Mouse (Mus musculus) gastrocnemius, postnatal 25 days (tissue): ENCODE results near the gene Magi3. TPM values are rescaled to one million over a fixed set of nuclear protein-coding genes. Genes with fewer than 3 reads are reported as not detected.
A peak's percentile ranks its signal among the peaks of the same experiment; 100 is the strongest.

Experiments
- DNase-seq: peaks from one replicate; pipeline ENCODE4 v3.0.0; 2022
- total RNA-seq, 2 experiments: library from RNA; stranded (reverse); gene quantifications; 1 replicate in 1 of 2; 2 replicates in 1 of 2; pipeline ENCODE4 v1.2.3; 2021

The Magi3 gene
- total RNA-seq, 2 experiments from 2014 or later: 2.5 to 3.1 TPM

DNA sequence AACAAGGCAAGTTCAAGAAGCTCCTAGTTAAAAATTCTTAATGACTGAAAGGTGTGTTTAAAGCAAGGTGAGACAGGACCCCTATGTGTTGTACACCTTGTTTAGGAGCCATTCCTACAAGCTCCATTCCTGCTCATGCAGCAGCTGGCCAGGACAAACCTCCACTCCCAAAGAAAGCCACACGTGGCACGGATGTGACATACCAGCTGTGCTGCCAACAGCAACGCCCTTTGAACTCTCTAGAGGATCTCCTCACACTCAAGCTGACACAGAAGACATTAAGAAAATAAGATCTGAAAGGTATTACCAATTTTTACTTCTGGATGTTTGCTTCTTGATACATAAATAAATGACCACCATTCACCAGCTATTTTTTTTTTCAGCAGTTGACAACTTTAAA is 193.2 kb downstream of the Magi3 start:
- no peak for DNase-seq

- DNase-seq: no peak
These were observed 200.1 kb downstream of the Magi3 start for GRCm38 (mm10) chr3:104020101-104020500.

DNA sequence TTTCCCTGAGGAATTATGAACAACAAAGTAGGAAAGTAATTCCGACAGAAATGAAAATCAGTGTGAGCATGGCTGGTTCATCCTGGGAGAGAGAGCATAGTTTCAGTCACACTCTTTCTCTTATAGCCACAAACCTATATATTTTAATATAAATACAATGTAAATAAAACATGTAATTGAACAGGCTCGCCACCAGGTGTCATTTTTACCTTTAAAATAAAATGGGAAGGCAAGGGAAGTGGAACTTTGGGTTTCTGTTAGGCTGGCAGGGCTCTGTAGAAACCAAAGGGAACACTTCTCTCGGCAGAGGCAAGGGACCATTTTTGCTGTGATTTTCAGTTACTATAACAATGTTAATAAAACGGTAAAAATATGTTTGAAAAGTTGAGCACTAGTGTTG is 200.7 kb downstream of the Magi3 start:
- no peak for DNase-seq

- no peak for DNase-seq
These were observed 202.2 kb downstream of the Magi3 start for GRCm38 (mm10) chr3:104017931-104018330.

DNA sequence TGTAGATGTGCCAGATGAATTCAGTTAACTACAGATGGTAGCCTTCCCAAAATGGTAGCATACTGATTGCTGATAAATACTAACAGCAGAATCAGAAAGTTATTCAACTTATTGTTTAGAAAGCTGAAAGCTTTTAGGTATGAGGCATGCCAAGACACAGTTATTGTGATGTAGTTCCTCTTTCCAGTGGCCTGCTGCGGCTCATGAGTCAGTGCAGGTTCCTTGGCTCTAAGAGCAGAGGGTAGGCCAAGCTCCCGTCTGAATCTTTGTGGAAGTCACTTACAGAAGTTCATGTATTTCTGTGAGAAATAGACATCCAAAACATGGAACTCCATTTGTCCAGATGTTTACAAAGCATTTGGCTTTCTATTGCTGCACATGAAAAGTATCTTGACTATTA is 208.2 kb downstream of the Magi3 start:
- no peak for DNase-seq

DNA sequence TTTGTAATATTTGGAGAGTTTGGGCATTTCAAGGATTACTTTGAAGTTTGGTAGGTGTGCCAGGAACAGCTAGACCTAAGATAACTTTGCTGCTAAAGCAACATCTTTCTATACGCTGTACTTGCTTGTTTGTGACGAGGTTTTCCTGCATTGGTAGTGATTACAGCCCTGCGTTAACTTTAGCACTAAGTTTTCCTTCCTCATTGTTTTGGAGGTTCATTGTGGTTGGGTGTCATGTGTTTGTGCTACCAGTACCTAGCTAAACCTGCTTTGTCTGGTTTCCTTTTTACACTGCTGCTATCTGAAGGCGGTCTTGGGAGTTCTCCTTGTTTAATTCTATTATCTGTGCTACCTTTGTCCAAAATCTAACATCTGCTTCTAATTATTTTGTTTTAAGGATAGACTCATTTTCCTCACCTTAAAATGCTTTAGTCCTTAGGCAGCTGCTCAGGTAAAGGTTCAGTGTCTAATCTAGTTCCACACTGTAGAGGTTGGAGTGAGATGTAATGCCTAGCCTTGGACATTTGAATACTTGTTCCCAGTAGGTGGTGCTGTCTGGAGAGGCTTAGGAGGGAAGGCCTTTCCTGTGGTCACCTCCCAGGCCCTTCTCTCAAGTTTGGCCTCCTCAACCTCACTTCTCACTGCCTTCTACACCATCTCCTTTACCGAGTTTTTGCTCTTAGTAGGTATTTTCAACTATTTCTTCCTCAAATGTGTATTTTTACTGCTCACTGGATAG is 210.1 kb downstream of the Magi3 start:
- no peak for DNase-seq

DNA sequence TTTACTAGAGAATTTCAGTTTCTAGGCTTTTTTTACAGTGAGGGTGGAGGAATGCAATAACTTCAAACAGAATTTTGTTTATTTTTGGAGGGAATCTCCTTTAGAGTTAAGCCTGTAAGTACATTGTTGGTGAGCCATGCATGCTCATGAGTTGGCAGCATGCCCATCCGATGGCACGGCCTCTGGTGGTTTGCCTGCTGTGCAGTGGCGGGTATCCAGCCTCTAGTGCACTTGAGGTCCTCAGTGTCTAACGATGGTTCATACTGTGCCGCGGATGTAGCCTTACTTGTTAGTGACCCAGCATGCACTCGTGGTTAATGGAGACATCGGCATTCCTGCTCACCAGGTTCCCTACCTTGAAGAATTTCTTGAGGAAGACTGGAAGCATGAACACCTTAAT is 212.7 kb downstream of the Magi3 start:
- DNase-seq: no peak

- DNase-seq: no peak
These were observed 213.2 kb downstream of the Magi3 start for GRCm38 (mm10) chr3:104006896-104007466.

- DNase-seq: no peak
These were observed 221.4 kb downstream of the Magi3 start for GRCm38 (mm10) chr3:103998724-103999123.

GRCm38 (mm10) chr3:103991271-103991670 is 228.9 kb downstream of the Magi3 start:
- no peak for DNase-seq

DNA sequence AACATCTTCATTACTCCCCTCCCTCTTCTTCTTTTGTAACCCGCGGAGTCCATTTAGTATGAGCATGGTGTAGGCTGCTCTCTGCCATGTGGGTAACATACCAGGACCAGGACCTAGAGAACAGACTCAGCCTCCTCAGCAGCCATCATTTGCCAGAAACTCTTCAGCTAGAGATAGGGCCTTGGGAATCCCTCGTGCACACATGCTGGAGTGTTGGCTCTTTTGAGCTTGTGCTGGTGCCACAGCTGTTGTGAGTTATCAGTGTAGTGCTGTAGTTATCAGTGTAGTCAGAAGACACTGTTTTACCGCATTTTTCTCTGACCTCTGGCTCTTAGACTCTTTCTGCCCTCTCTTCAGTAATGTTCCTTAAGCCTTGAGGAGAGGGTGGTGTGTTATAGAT is 230.8 kb downstream of the Magi3 start:
- no peak for DNase-seq

GRCm38 (mm10) chr3:103987831-103988432 is 232.2 kb downstream of the Magi3 start:
- no peak for DNase-seq

DNA sequence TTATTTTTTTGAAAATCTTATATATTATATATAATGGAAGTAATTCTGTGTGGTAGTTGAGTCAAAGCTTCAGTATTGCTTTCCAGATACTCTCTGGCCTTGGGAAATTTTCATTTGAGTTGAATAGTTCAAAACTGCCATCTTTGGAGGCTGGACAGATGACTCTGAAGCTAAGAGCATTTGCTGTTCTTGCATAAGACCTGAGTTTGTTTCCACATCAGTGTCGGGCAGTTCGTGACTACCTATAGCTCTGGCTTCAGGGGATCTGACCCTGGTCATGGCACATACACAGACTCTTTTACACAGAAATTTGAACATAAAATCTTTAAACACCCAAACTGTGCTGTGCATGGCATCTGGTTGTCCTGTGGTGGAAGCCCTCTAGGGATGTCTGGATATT is 235.0 kb downstream of the Magi3 start:
- DNase-seq: no peak

DNA sequence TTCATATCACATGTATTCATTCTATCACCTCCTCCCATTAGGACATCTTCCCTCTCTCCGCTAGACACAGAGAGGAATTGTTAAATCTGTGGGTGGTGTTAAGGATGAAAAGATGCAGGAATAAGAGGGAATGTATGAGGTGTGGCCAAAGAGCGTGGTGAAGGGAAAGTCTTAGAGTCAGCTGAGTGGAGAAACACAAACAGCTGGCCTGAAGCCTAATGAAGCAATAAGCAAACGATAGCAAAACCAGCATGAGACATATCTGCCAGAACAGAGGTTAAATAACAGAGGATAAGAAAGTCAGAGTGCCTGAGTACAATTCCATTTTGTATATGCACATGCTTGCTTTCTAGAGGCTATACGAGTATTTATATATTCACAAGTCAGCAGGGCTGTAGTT is 235.6 kb downstream of the Magi3 start:
- no peak for DNase-seq

- no peak for DNase-seq
These were observed 249.0 kb downstream of the Magi3 start for GRCm38 (mm10) chr3:103971157-103971556.

- no peak for DNase-seq
These were observed 251.5 kb downstream of the Magi3 start for GRCm38 (mm10) chr3:103968701-103969100.

- peak; percentile 86 for DNase-seq
These were observed 252.1 kb downstream of the Magi3 start, which contains the start of gene Phtf1 for GRCm38 (mm10) chr3:103967861-103968691. Gene Phtf1, plus strand, starts transcription at chr3:103968110.

DNA sequence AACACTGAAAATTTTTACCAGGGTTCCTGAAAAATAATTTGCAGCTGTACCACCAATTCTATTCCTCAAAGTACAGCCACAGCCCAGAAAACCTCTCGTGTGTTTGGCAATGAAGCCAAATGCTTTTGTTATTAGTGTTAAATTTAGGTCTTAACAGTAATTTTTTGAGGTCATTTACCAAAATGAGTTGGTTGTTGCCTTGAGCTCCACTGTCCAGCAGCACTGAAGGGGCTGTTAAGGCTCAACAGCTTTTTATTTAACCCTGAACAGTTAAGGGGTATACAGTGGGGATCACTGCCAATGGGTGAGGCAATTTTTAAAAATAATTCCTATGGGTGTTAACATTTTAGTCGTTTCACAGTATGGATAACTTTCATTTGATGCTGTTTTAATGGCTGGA is 252.9 kb downstream of the Magi3 start:
- DNase-seq: no peak
